In the genomic region with DNA sequence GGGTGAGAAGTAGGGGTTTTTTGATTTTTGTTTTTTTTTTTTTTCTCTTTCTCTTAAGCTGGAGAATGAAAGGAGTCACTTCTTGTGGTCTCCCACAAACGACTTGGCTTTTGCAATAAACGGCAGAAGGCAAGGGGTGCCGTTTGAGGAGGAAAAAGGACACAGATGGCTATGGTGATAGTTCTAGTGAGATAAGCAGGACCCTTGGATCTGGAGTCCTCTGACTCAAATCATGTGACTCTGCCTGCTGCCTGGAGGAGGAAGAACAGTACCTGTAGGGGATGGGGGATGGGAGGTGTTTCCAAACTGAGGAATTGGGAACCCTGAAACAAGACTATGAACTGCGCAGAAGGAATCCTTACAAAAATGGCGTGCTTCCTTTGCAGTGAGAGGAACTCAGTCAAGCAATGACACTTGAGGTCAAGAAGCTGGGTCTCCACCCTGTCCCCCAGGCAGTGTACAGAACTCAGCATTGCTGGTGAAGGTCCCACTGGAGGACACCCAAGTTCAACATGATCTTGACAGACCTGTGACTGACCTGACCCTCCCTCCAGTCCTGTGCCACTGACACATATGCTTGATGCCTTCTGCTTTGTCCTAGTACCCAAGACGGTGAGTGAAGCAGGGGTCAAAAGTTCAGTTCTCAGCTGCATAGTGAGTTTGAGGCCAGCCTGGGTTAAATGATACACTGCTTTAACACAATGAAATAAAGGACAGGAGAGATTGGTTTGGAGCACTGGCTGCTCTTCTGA, we compare ENCODE assay signal across 8 mouse cellular contexts. TPM values are rescaled to one million over a fixed set of nuclear protein-coding genes. Genes with fewer than 3 reads are reported as not detected.
DNase-seq lines count a peak whose midpoint lies in the region; ATAC-seq lines count a peak whose summit lies in the region.

No protein-coding gene starts in this region.

- DNase-seq in heart, adult 9 months (ENCODE audit: low spot score in 2 of 2), result no peak
- peak; percentile 27 for DNase-seq in NIH3T3 (ENCODE audit: low read depth)
- peak; percentile 18 for DNase-seq in lung, postnatal 25 days (ENCODE audit: low spot score)
- DNase-seq in thymus, postnatal 14 days, result peak; percentile 36
- DNase-seq in urinary bladder, postnatal 25 days (ENCODE audit: low spot score), result no peak
- DNase-seq in right cerebral cortex, postnatal 25 days, result no peak

- 38% methylated on average over 6 of the region's 6 CpGs for WGBS in heart, embryonic 15.5 days

- no peak for ATAC-seq in heart, embryonic 15.5 days (replicated peaks; ENCODE audit: insufficient number of reproducible peaks, insufficient read depth, low FRiP score, low read depth)
- peak; percentile 34 for ATAC-seq in granulocyte monocyte progenitor cell, adult 5-6 weeks (replicated peaks; ENCODE audit: poor library complexity, severe bottlenecking)

- peak overlapping the region; percentile 66 for H3K9ac ChIP-seq in heart, embryonic 15.5 days

- H3K4me2 ChIP-seq in heart, embryonic 15.5 days, result peak overlapping the region; percentile 74

- H3K4me1 ChIP-seq in heart, embryonic 15.5 days (replicated peaks), result peaks cover 35% of the 10 kb centered on the region

- H3K9me3 ChIP-seq in heart, embryonic 15.5 days (replicated peaks), result no peaks in the 10 kb centered on the region

- no peaks in the 10 kb centered on the region for H3K27me3 ChIP-seq in heart, embryonic 15.5 days

- H3K4me3 ChIP-seq in heart, embryonic 15.5 days, result peak overlapping the region; percentile 79

- peaks cover 23% of the 10 kb centered on the region for H3K36me3 ChIP-seq in heart, embryonic 15.5 days

- peak overlapping the region; percentile 86 for H3K27ac ChIP-seq in heart, embryonic 15.5 days

RNA-seq across cellular contexts. Expression of a gene that starts 1.1 kb away (rescaled TPM):
- polyA plus RNA-seq in heart, embryonic 15.5 days (2015; fragmentation: Nextera tagmentation; extraction: Ambion mirVana), result 525 and 658 TPM in 2 replicates
- total RNA-seq in granulocyte monocyte progenitor cell, adult 5-6 weeks (2014; fragmentation: Nextera tagmentation), result 1,333 and 1,645 TPM in 2 replicates
- 4,572 and 4,672 TPM in 2 replicates for total RNA-seq in granulocyte monocyte progenitor cell, adult 5-6 weeks (2017)

RNA-seq across cellular contexts. Expression of a gene that starts 7.4 kb away (rescaled TPM):
- polyA plus RNA-seq in heart, embryonic 15.5 days (2015; fragmentation: Nextera tagmentation; extraction: Ambion mirVana), result 107 and 123 TPM in 2 replicates
- total RNA-seq in granulocyte monocyte progenitor cell, adult 5-6 weeks (2014; fragmentation: Nextera tagmentation), result 41.8 TPM in 2 replicates
- total RNA-seq in granulocyte monocyte progenitor cell, adult 5-6 weeks (2017), result 20.1 and 21.4 TPM in 2 replicates

RNA-seq across cellular contexts. Expression of a gene that starts 8.9 kb away (rescaled TPM):
- polyA plus RNA-seq in heart, embryonic 15.5 days (2015; fragmentation: Nextera tagmentation; extraction: Ambion mirVana), result 44.5 and 62.5 TPM in 2 replicates
- 90.9 TPM in 2 replicates for total RNA-seq in granulocyte monocyte progenitor cell, adult 5-6 weeks (2014; fragmentation: Nextera tagmentation)
- total RNA-seq in granulocyte monocyte progenitor cell, adult 5-6 weeks (2017), result 187 and 190 TPM in 2 replicates

RNA-seq across cellular contexts. Expression of a gene that starts 16.5 kb away (rescaled TPM):
- polyA plus RNA-seq in heart, embryonic 15.5 days (2015; fragmentation: Nextera tagmentation; extraction: Ambion mirVana), result 45.3 and 46.5 TPM in 2 replicates
- 17.0 and 19.2 TPM in 2 replicates for total RNA-seq in granulocyte monocyte progenitor cell, adult 5-6 weeks (2014; fragmentation: Nextera tagmentation)
- 46.2 and 52.4 TPM in 2 replicates for total RNA-seq in granulocyte monocyte progenitor cell, adult 5-6 weeks (2017)

RNA-seq across cellular contexts. Expression of a gene that starts 24.1 kb away (rescaled TPM):
- polyA plus RNA-seq in heart, embryonic 15.5 days (2015; fragmentation: Nextera tagmentation; extraction: Ambion mirVana), result 23.0 and 32.6 TPM in 2 replicates
- total RNA-seq in granulocyte monocyte progenitor cell, adult 5-6 weeks (2014; fragmentation: Nextera tagmentation), result 172 and 176 TPM in 2 replicates
- total RNA-seq in granulocyte monocyte progenitor cell, adult 5-6 weeks (2017), result 126 and 155 TPM in 2 replicates

Comparison
In these comparisons a context has a peak if more than half of its experiments do, and no peak if none do; other contexts are left out.
1. DNase-seq: peak in NIH3T3 (single experiment), lung, postnatal 25 days (single experiment) and thymus, postnatal 14 days (single experiment); none in heart, adult 9 months (0 of 2), urinary bladder, postnatal 25 days (single experiment) and right cerebral cortex, postnatal 25 days (single experiment).